Mouse (Mus musculus) heart, embryonic 15.5 days (tissue): ENCODE measurements around the gene Astl. TPM values are rescaled to one million over a fixed set of nuclear protein-coding genes. Genes with fewer than 3 reads are reported as not detected.
A peak's percentile ranks its signal among the peaks of the same experiment; 100 is the strongest.

Experiments
- ATAC-seq: fragments of 200-750 bp; cut with Nextera tagmentation; replicated peaks from 2 replicates; pipeline ENCODE4 v1.8.0; 2017; ENCODE audit warnings: low read depth, moderate TSS enrichment; ENCODE audit not compliant: insufficient number of reproducible peaks, insufficient read depth, low FRiP score
- H3K27ac ChIP-seq: fragments of 300-500 bp; sonication (generic); 2 replicates; pipeline ENCODE4 v1.5.1; 2015; ENCODE audit warnings: mild to moderate bottlenecking, inconsistent platforms
- H3K27me3 ChIP-seq: fragments of 300-500 bp; sonication (generic); 2 replicates; pipeline ENCODE4 v1.6.1; 2015; ENCODE audit warnings: inconsistent platforms
- H3K36me3 ChIP-seq: fragments of 300-500 bp; sonication (generic); 2 replicates; pipeline ENCODE4 v1.6.1; 2015; ENCODE audit warnings: mild to moderate bottlenecking, inconsistent platforms
- H3K4me1 ChIP-seq: fragments of 300-500 bp; sonication (generic); replicated peaks from 2 replicates; pipeline ENCODE4 v1.6.1; 2015; ENCODE audit warnings: inconsistent platforms
- H3K4me2 ChIP-seq: fragments of 300-500 bp; sonication (generic); 2 replicates; pipeline ENCODE4 v1.6.1; 2015; ENCODE audit warnings: inconsistent platforms, mild to moderate bottlenecking, moderate library complexity
- H3K4me3 ChIP-seq: fragments of 300-500 bp; sonication (generic); 2 replicates; pipeline ENCODE4 v1.5.1; 2015; ENCODE audit warnings: mild to moderate bottlenecking, inconsistent platforms
- H3K9ac ChIP-seq: fragments of 300-500 bp; sonication (generic); 2 replicates; pipeline ENCODE4 v1.6.1; 2015; ENCODE audit warnings: mild to moderate bottlenecking, inconsistent platforms
- H3K9me3 ChIP-seq: fragments of 300-500 bp; sonication (generic); replicated peaks from 2 replicates; pipeline ENCODE4 v1.6.1; 2016; ENCODE audit warnings: inconsistent platforms
- WGBS: fragments of 180-500 bp; shearing (Covaris S2); methylation state at CpG from one replicate; pipeline ENCODE4 v1.1.7; 2015; ENCODE audit warnings: mixed read lengths; 5-methylcytosine and 5-hydroxymethylcytosine counted together
- polyA plus RNA-seq: library from polyadenylated mRNA; unstranded; fragments of >200 nt; fragmentation: Nextera tagmentation; extraction: Ambion mirVana; gene quantifications from 2 replicates; pipeline ENCODE4 v1.2.1, GENCODE M21; 2015

Gene Astl
- polyA plus RNA-seq, 1 experiment from 2014 or later: not detected

- H3K4me2 ChIP-seq: no peak overlapping the region
- H3K27ac ChIP-seq: no peak overlapping the region
- no peaks in the 10 kb centered on the region for H3K27me3 ChIP-seq
- no peaks in the 10 kb centered on the region for H3K9me3 ChIP-seq
- 64% methylated on average over 1 of the region's 1 CpGs for WGBS
- H3K4me3 ChIP-seq: no peak overlapping the region
- H3K36me3 ChIP-seq: no peaks in the 10 kb centered on the region
- H3K4me1 ChIP-seq: 0 out of 2 replicates have a peak, but pooled peaks cover 4% of the 10 kb centered on the region
- ATAC-seq: no peak
- H3K9ac ChIP-seq: no peak overlapping the region
Measured at GRCm38 (mm10) chr2:127323667-127324066, 14.8 kb upstream of the Astl start.

- peaks cover 12% of the 10 kb centered on the region for H3K4me1 ChIP-seq
- no peak for ATAC-seq
Measured at GRCm38 (mm10) chr2:127324456-127324855, 14.0 kb upstream of the Astl start.

GRCm38 (mm10) chr2:127328090-127328851, 10.2 kb upstream of the Astl start:
- peak; percentile 67 for ATAC-seq
- H3K4me3 ChIP-seq: no peak overlapping the region
- H3K4me2 ChIP-seq: no peak overlapping the region
- no peaks in the 10 kb centered on the region for H3K9me3 ChIP-seq
- H3K9ac ChIP-seq: no peak overlapping the region
- WGBS: 68% methylated on average over 12 of the region's 12 CpGs
- H3K4me1 ChIP-seq: peaks cover 20% of the 10 kb centered on the region
- peak overlapping the region; percentile 77 for H3K27ac ChIP-seq
- no peaks in the 10 kb centered on the region for H3K27me3 ChIP-seq
- H3K36me3 ChIP-seq: no peaks in the 10 kb centered on the region

More at GRCm38 (mm10) chr2:127324456-127324855, 14.0 kb upstream of the Astl start:
- no peaks in the 10 kb centered on the region for H3K36me3 ChIP-seq
- H3K9ac ChIP-seq: no peak overlapping the region
- H3K4me3 ChIP-seq: no peak overlapping the region
- no peaks in the 10 kb centered on the region for H3K9me3 ChIP-seq
- H3K27me3 ChIP-seq: no peaks in the 10 kb centered on the region
- H3K27ac ChIP-seq: no peak overlapping the region
- no peak overlapping the region for H3K4me2 ChIP-seq
- WGBS: 54% methylated on average over 7 of the region's 7 CpGs

- Histone ChIP-seq H3K36me3 (no peaks in the 10 kb centered on the region), H3K4me3 (no peak overlapping the region), H3K9ac (no peak overlapping the region), H3K4me1 (peaks cover 54% of the 10 kb centered on the region), H3K9me3 (no peaks in the 10 kb centered on the region), H3K4me2 (no peak overlapping the region; the same call in 1 of the 2 replicates), H3K27me3 (peaks cover 14% of the 10 kb centered on the region), H3K27ac (no peak overlapping the region)
- no peak for ATAC-seq
- WGBS: 70% methylated on average over 14 of the region's 14 CpGs
Measured at GRCm38 (mm10) chr2:127332807-127333570, 5.5 kb upstream of the Astl start.

GRCm38 (mm10) chr2:127333945-127334603, 4.4 kb upstream of the Astl start:
- WGBS: 41% methylated on average over 5 of the region's 5 CpGs
- H3K4me2 ChIP-seq: peak overlapping the region; percentile 3; the same call in 1 of the 2 replicates
- ATAC-seq: no peak
- H3K4me3 ChIP-seq: no peak overlapping the region
- H3K27ac ChIP-seq: 0 out of 2 replicates have a peak overlapping the region, but pooled peaks have one; percentile 15
- H3K27me3 ChIP-seq: peaks cover 14% of the 10 kb centered on the region
- no peak overlapping the region for H3K9ac ChIP-seq
- no peaks in the 10 kb centered on the region for H3K36me3 ChIP-seq
- no peaks in the 10 kb centered on the region for H3K9me3 ChIP-seq
- H3K4me1 ChIP-seq: peaks cover 48% of the 10 kb centered on the region

GRCm38 (mm10) chr2:127335078-127335541, 3.3 kb upstream of the Astl start:
- Histone ChIP-seq H3K4me3 (no peak overlapping the region; the same call in 1 of the 2 replicates), H3K9ac (no peak overlapping the region), H3K4me1 (peaks cover 38% of the 10 kb centered on the region), H3K27me3 (peaks cover 14% of the 10 kb centered on the region), H3K36me3 (no peaks in the 10 kb centered on the region), H3K27ac (peak overlapping the region; percentile 37; the same call in 1 of the 2 replicates), H3K4me2 (peak overlapping the region; percentile 93), H3K9me3 (no peaks in the 10 kb centered on the region)
- ATAC-seq: no peak
- 48% methylated on average over 11 of the region's 11 CpGs for WGBS

- Histone ChIP-seq H3K27me3 (peaks cover 14% of the 10 kb centered on the region), H3K4me1 (peaks cover 38% of the 10 kb centered on the region), H3K9ac (peak within 1 kb of the TSS; percentile 66), H3K36me3 (no peaks in the 10 kb centered on the region), H3K9me3 (no peaks in the 10 kb centered on the region), H3K4me2 (peak within 1 kb of the TSS; percentile 93), H3K27ac (peak within 1 kb of the TSS; percentile 79), H3K4me3 (peak within 1 kb of the TSS; percentile 61)
- 1% methylated on average over 52 of the region's 76 CpGs for WGBS
- peak; percentile 85 for ATAC-seq
Measured at GRCm38 (mm10) chr2:127335767-127336496, 2.5 kb upstream of the Astl start, which contains the start of gene Dusp2. Dusp2 (plus strand) TSS chr2:127336159.

- H3K27ac ChIP-seq: peak overlapping the region; percentile 79
- peak overlapping the region; percentile 61 for H3K4me3 ChIP-seq
- H3K4me1 ChIP-seq: peaks cover 38% of the 10 kb centered on the region
- H3K36me3 ChIP-seq: no peaks in the 10 kb centered on the region
- H3K27me3 ChIP-seq: peaks cover 14% of the 10 kb centered on the region
- 2% methylated on average over 33 of the region's 33 CpGs for WGBS
- no peak for ATAC-seq
- H3K9ac ChIP-seq: peak overlapping the region; percentile 66
- no peaks in the 10 kb centered on the region for H3K9me3 ChIP-seq
- H3K4me2 ChIP-seq: peak overlapping the region; percentile 93
Measured at GRCm38 (mm10) chr2:127336497-127336832, 2.0 kb upstream of the Astl start.

GRCm38 (mm10) chr2:127336885-127337284, 1.6 kb upstream of the Astl start:
- no peaks in the 10 kb centered on the region for H3K9me3 ChIP-seq
- peak overlapping the region; percentile 79 for H3K27ac ChIP-seq
- WGBS: 36% methylated on average over 5 of the region's 5 CpGs
- H3K36me3 ChIP-seq: no peaks in the 10 kb centered on the region
- H3K4me3 ChIP-seq: peak overlapping the region; percentile 61
- peaks cover 14% of the 10 kb centered on the region for H3K27me3 ChIP-seq
- ATAC-seq: no peak
- peak overlapping the region; percentile 66 for H3K9ac ChIP-seq
- H3K4me2 ChIP-seq: peak overlapping the region; percentile 93
- peaks cover 38% of the 10 kb centered on the region for H3K4me1 ChIP-seq

GRCm38 (mm10) chr2:127337531-127337930, 908 bp upstream of the Astl start:
- no peaks in the 10 kb centered on the region for H3K9me3 ChIP-seq
- no peaks in the 10 kb centered on the region for H3K36me3 ChIP-seq
- peaks cover 38% of the 10 kb centered on the region for H3K4me1 ChIP-seq
- no peak for ATAC-seq
- H3K27ac ChIP-seq: peak overlapping the region; percentile 79; the same call in 1 of the 2 replicates
- peak overlapping the region; percentile 61 for H3K4me3 ChIP-seq
- H3K9ac ChIP-seq: peak overlapping the region; percentile 66
- peaks cover 14% of the 10 kb centered on the region for H3K27me3 ChIP-seq
- 52% methylated on average over 11 of the region's 11 CpGs for WGBS
- H3K4me2 ChIP-seq: peak overlapping the region; percentile 93
